Mouse (Mus musculus) E14TG2a.4 (cell line): Measurements from ENCODE around the gene Pigl.

Experiments
- CTCF ChIP-seq: conservative IDR thresholded peaks from 2 replicates; pipeline ENCODE4 v1.5.1; 2014; ENCODE audit warnings: low read length
- NANOG ChIP-seq: IDR thresholded peaks from 2 replicates; pipeline ENCODE4 v1.6.1; 2014; ENCODE audit warnings: borderline replicate concordance, low read length, mixed read lengths

DNA sequence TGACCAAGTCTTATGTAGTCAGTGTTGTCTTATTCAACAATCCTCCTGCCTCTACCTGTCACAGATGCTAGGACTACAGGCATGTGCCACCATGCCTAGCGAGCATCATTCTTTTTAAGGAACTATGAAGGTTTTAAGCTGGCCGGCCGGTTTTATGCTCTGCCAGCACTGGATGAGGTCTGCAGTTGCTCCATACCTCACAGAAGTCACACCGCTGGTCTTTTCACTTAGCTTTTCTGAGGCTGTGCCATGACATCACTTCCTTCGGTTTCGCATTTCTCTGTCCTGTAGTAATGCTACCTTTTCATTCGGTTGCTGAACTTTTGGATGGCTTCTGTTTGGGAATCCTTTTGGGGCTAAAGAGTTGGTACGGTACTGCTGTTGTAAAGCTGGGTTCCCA, 83.3 kb downstream of the Pigl start:
- no peak for TF ChIP-seq CTCF
- TF ChIP-seq NANOG = no peak
